8 mouse cellular contexts compared by ENCODE assay signal in genomic region chr19:46484518-46484917, GRCm38 (mm10). TPM values are rescaled to one million over a fixed set of nuclear protein-coding genes. Genes with fewer than 3 reads are reported as not detected.
DNase-seq lines count a peak whose midpoint lies in the region; ATAC-seq and TF ChIP-seq lines count a peak whose summit lies in the region.

No protein-coding gene starts in this region.

- TF ChIP-seq EP300 in heart, postnatal 0 days (IDR thresholded peaks at IDR 0.05; ENCODE audit: low read depth): peak; percentile 72; the same call in 1 of the 2 replicates

- H3K4me2 ChIP-seq in intestine, embryonic 16.5 days (ENCODE audit: low read depth, low read length): no peak overlapping the region
- no peak overlapping the region for H3K4me2 ChIP-seq in intestine, postnatal 0 days (replicated peaks; ENCODE audit: low read depth)
- no peak overlapping the region for H3K4me2 ChIP-seq in embryonic facial prominence, embryonic 15.5 days (replicated peaks)
- H3K4me2 ChIP-seq in heart, postnatal 0 days (ENCODE audit: low read depth, low read length): peak overlapping the region; percentile 27

- intact Hi-C loops in left cerebral cortex, postnatal 4 days (cut with DNase I): no loop called here

- H3K36me3 ChIP-seq in intestine, embryonic 16.5 days (ENCODE audit: control insufficient read depth, insufficient read depth, low read length): peaks cover 3% of the 10 kb centered on the region; the same call in 1 of the 2 replicates
- H3K36me3 ChIP-seq in intestine, postnatal 0 days (ENCODE audit: control insufficient read depth, insufficient read depth): peaks cover 12% of the 10 kb centered on the region; the same call in 1 of the 2 replicates
- peaks cover 34% of the 10 kb centered on the region for H3K36me3 ChIP-seq in embryonic facial prominence, embryonic 15.5 days
- peaks cover 11% of the 10 kb centered on the region; the same call in 1 of the 2 replicates for H3K36me3 ChIP-seq in heart, postnatal 0 days (replicated peaks; ENCODE audit: control insufficient read depth, insufficient read depth, low read length)
- H3K36me3 ChIP-seq in small intestine, adult 2 months (ENCODE audit: control insufficient read depth, insufficient read depth, low read length): 0 out of 2 replicates have a peak, but pooled peaks cover 2% of the 10 kb centered on the region

- ATAC-seq in intestine, embryonic 16.5 days: no peak
- ATAC-seq in intestine, postnatal 0 days: no peak
- no peak for ATAC-seq in embryonic facial prominence, embryonic 15.5 days (ENCODE audit: insufficient number of reproducible peaks, low FRiP score, low TSS enrichment, low read depth)
- ATAC-seq in heart, postnatal 0 days (ENCODE audit: insufficient read depth, low read depth): peak; percentile 85

- DNase-seq in NIH3T3 (ENCODE audit: low read depth): peak; percentile 60
- DNase-seq in heart, postnatal 0 days (ENCODE audit: low spot score): peak; percentile 94
- peak; percentile 68 for DNase-seq in left cerebral cortex, postnatal 4 days
- no peak for DNase-seq in embryo, embryonic 10.5 days (ENCODE audit: low spot score)

- H3K4me3 ChIP-seq in intestine, embryonic 16.5 days (ENCODE audit: low read length): no peak overlapping the region
- no peak overlapping the region for H3K4me3 ChIP-seq in intestine, postnatal 0 days (ENCODE audit: low read depth, low read length)
- H3K4me3 ChIP-seq in embryonic facial prominence, embryonic 15.5 days (replicated peaks): no peak overlapping the region
- H3K4me3 ChIP-seq in heart, postnatal 0 days (ENCODE audit: low read depth, low read length): no peak overlapping the region
- no peak overlapping the region for H3K4me3 ChIP-seq in small intestine, adult 2 months (ENCODE audit: low read depth, low read length)

- H3K27me3 ChIP-seq in intestine, embryonic 16.5 days (replicated peaks; ENCODE audit: control insufficient read depth, insufficient read depth, low read length): no peaks in the 10 kb centered on the region
- H3K27me3 ChIP-seq in intestine, postnatal 0 days (replicated peaks; ENCODE audit: control insufficient read depth, insufficient read depth, low read length): no peaks in the 10 kb centered on the region
- H3K27me3 ChIP-seq in embryonic facial prominence, embryonic 15.5 days: no peaks in the 10 kb centered on the region
- H3K27me3 ChIP-seq in heart, postnatal 0 days (ENCODE audit: control insufficient read depth, insufficient read depth, low read length): no peaks in the 10 kb centered on the region
- no peaks in the 10 kb centered on the region for H3K27me3 ChIP-seq in small intestine, adult 2 months (ENCODE audit: control insufficient read depth, insufficient read depth, low read length)

- no peak for TF ChIP-seq CTCF in intestine, postnatal 0 days (IDR thresholded peaks at IDR 0.05; ENCODE audit: low read depth)
- no peak for TF ChIP-seq CTCF in heart, postnatal 0 days (IDR thresholded peaks at IDR 0.05; ENCODE audit: low read depth)
- no peak for TF ChIP-seq CTCF in small intestine, adult 2 months (IDR thresholded peaks at IDR 0.05; ENCODE audit: extremely low read depth, insufficient read length, insufficient replicate concordance, low read depth, low read length)

- no peaks in the 10 kb centered on the region for H3K9me3 ChIP-seq in intestine, embryonic 16.5 days (ENCODE audit: control insufficient read depth, low read length)
- no peaks in the 10 kb centered on the region for H3K9me3 ChIP-seq in intestine, postnatal 0 days (ENCODE audit: control insufficient read depth)
- H3K9me3 ChIP-seq in embryonic facial prominence, embryonic 15.5 days (replicated peaks): no peaks in the 10 kb centered on the region
- H3K9me3 ChIP-seq in heart, postnatal 0 days (replicated peaks; ENCODE audit: control insufficient read depth, low read length): no peaks in the 10 kb centered on the region

- WGBS in intestine, embryonic 16.5 days: 67% methylated on average over 5 of the region's 5 CpGs
- WGBS in intestine, postnatal 0 days: 62% methylated on average over 5 of the region's 5 CpGs
- 46% methylated on average over 5 of the region's 5 CpGs for WGBS in embryonic facial prominence, embryonic 15.5 days
- WGBS in heart, postnatal 0 days: 6% methylated on average over 5 of the region's 5 CpGs
- WGBS in small intestine, adult 2 months: 18% methylated on average over 5 of the region's 5 CpGs

- TF ChIP-seq POLR2A in small intestine, adult 2 months (IDR thresholded peaks at IDR 0.05; ENCODE audit: low read depth, low read length): no peak

- peaks cover 43% of the 10 kb centered on the region for H3K4me1 ChIP-seq in intestine, embryonic 16.5 days (ENCODE audit: control insufficient read depth, insufficient read depth, low read length)
- peaks cover 24% of the 10 kb centered on the region for H3K4me1 ChIP-seq in intestine, postnatal 0 days (replicated peaks; ENCODE audit: control insufficient read depth, insufficient read depth, low read length)
- peaks cover 63% of the 10 kb centered on the region for H3K4me1 ChIP-seq in embryonic facial prominence, embryonic 15.5 days
- H3K4me1 ChIP-seq in heart, postnatal 0 days (ENCODE audit: control insufficient read depth, insufficient read depth): peaks cover 70% of the 10 kb centered on the region
- H3K4me1 ChIP-seq in small intestine, adult 2 months (ENCODE audit: control insufficient read depth, insufficient read depth, insufficient read length, low read length): peaks cover 35% of the 10 kb centered on the region

- peak overlapping the region; percentile 38; the same call in 1 of the 2 replicates for H3K27ac ChIP-seq in intestine, embryonic 16.5 days (ENCODE audit: low read length)
- no peak overlapping the region for H3K27ac ChIP-seq in intestine, postnatal 0 days (ENCODE audit: low read depth, low read length)
- H3K27ac ChIP-seq in embryonic facial prominence, embryonic 15.5 days (replicated peaks): peak overlapping the region; percentile 77
- peak overlapping the region; percentile 98 for H3K27ac ChIP-seq in heart, postnatal 0 days (ENCODE audit: low read depth)
- H3K27ac ChIP-seq in small intestine, adult 2 months (ENCODE audit: insufficient read depth, low read depth, low read length): peak overlapping the region; percentile 37

- peak overlapping the region; percentile 41; the same call in 1 of the 2 replicates for H3K9ac ChIP-seq in intestine, embryonic 16.5 days (ENCODE audit: low read depth, low read length)
- H3K9ac ChIP-seq in intestine, postnatal 0 days (ENCODE audit: low read depth, low read length): no peak overlapping the region
- H3K9ac ChIP-seq in embryonic facial prominence, embryonic 15.5 days: no peak overlapping the region
- peak overlapping the region; percentile 58 for H3K9ac ChIP-seq in heart, postnatal 0 days (replicated peaks; ENCODE audit: low read depth, low read length)

RNA-seq across cellular contexts. Expression of gene Trim8, which starts 17.0 kb away (rescaled TPM):
- 10.1 and 13.7 TPM in 2 replicates for polyA plus RNA-seq in intestine, embryonic 16.5 days (2015; fragmentation: Nextera tagmentation; extraction: Ambion mirVana)
- 16.7 and 17.1 TPM in 2 replicates for polyA plus RNA-seq in intestine, postnatal 0 days (2015; fragmentation: Nextera tagmentation; extraction: Ambion mirVana)
- 20.7 and 21.7 TPM in 2 replicates for polyA plus RNA-seq in embryonic facial prominence, embryonic 15.5 days (2015; fragmentation: Nextera tagmentation; extraction: Ambion mirVana)
- 35.9 and 48.3 TPM in 2 replicates for total RNA-seq in heart, postnatal 0 days (2014; rRNA removed; ENCODE audit: low replicate concordance)
- 14.3 and 14.6 TPM in 2 replicates for polyA plus RNA-seq in heart, postnatal 0 days (2015; fragmentation: Nextera tagmentation; extraction: Ambion mirVana)
- 100 to 1,000 TPM; 113 to 119 TPM for total RNA-seq in left cerebral cortex, postnatal 4 days (2021)
- 42.3 and 54.8 TPM in 2 replicates for polyA plus RNA-seq in small intestine, adult 2 months (2012; rRNA removed)

Comparison
In these comparisons a context has a peak if more than half of its experiments do, and no peak if none do; other contexts are left out.
1. H3K9ac ChIP-seq: peak in intestine, embryonic 16.5 days (single experiment) and heart, postnatal 0 days (single experiment); none in intestine, postnatal 0 days (single experiment) and embryonic facial prominence, embryonic 15.5 days (single experiment).